Mouse (Mus musculus) stomach, embryonic 15.5 days (tissue): Measurements from ENCODE around the gene Prokr2. TPM values are rescaled to one million over a fixed set of nuclear protein-coding genes. Genes with fewer than 3 reads are reported as not detected.
"Not testable (repeated sequence)": the region's sequence is repeated elsewhere in the genome, so short reads cannot be mapped to it uniquely, and the experiment has no call there.

Source experiments
- ATAC-seq: fragments of 200-750 bp; cut with Nextera tagmentation; 2 replicates; pipeline ENCODE4 v1.8.0; 2017; ENCODE audit warnings: low read depth, moderate number of reproducible peaks, moderate TSS enrichment; ENCODE audit not compliant: insufficient read depth, low FRiP score
- H3K27ac ChIP-seq: fragments of 300-500 bp; sonication (generic); 2 replicates; pipeline ENCODE4 v1.5.1; 2015; ENCODE audit warnings: mild to moderate bottlenecking, inconsistent platforms
- H3K27me3 ChIP-seq: fragments of 300-500 bp; sonication (generic); replicated peaks from 2 replicates; pipeline ENCODE4 v1.6.1; 2015; ENCODE audit warnings: inconsistent platforms
- H3K36me3 ChIP-seq: fragments of 300-500 bp; sonication (generic); 2 replicates; pipeline ENCODE4 v1.6.1; 2015; ENCODE audit warnings: inconsistent platforms
- H3K4me1 ChIP-seq: fragments of 300-500 bp; sonication (generic); 2 replicates; pipeline ENCODE4 v1.6.1; 2015; ENCODE audit warnings: inconsistent platforms
- H3K4me2 ChIP-seq: fragments of 300-500 bp; sonication (generic); 2 replicates; pipeline ENCODE4 v1.6.1; 2015; ENCODE audit warnings: mild to moderate bottlenecking, inconsistent platforms
- H3K4me3 ChIP-seq: fragments of 300-500 bp; sonication (generic); replicated peaks from 2 replicates; pipeline ENCODE4 v1.5.1; 2015; ENCODE audit warnings: inconsistent platforms
- H3K9ac ChIP-seq: fragments of 300-500 bp; sonication (generic); 2 replicates; pipeline ENCODE4 v1.6.1; 2015; ENCODE audit warnings: inconsistent platforms
- H3K9me3 ChIP-seq: fragments of 300-500 bp; sonication (generic); 2 replicates; pipeline ENCODE4 v1.6.1; 2016; ENCODE audit warnings: inconsistent platforms
- WGBS: fragments of 180-500 bp; shearing (Covaris S2); methylation state at CpG from one replicate; pipeline ENCODE4 v1.1.7; 2015; 5-methylcytosine and 5-hydroxymethylcytosine counted together
- polyA plus RNA-seq: library from polyadenylated mRNA; unstranded; fragments of >200 nt; fragmentation: Nextera tagmentation; extraction: Ambion mirVana; gene quantifications from 2 replicates; pipeline ENCODE4 v1.2.1, GENCODE M21; 2015

Gene Prokr2
- polyA plus RNA-seq, 1 experiment from 2014 or later, result 0.57 TPM

DNA sequence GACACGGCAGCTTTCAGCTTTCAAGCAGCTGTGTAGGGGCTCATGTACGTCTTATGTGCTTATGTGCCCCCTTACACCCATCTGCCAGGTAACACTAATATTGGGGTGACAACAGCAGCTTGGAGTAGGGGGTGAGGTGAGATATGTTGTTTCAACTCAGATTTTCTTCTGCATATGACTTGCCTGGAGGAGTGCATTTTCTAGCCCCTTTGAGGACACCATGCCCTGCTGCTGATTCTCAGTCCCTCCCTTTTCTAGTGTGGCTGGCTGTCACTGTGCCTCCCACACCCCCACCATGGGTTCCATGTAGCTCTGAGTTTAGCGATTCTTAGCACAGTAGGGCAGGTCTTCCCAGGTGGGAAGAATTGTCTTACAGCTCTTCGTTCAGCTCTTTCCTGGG, 83.8 kb downstream of the Prokr2 start:
- Histone ChIP-seq H3K9me3 (no peaks in the 10 kb centered on the region), H3K4me2 (no peak overlapping the region), H3K36me3 (peaks cover 40% of the 10 kb centered on the region), H3K4me1 (no peaks in the 10 kb centered on the region), H3K27me3 (no peaks in the 10 kb centered on the region), H3K9ac (no peak overlapping the region), H3K27ac (no peak overlapping the region), H3K4me3 (no peak overlapping the region)
- WGBS, result 91% methylated on average over 4 of the region's 4 CpGs
- no peak for ATAC-seq

DNA sequence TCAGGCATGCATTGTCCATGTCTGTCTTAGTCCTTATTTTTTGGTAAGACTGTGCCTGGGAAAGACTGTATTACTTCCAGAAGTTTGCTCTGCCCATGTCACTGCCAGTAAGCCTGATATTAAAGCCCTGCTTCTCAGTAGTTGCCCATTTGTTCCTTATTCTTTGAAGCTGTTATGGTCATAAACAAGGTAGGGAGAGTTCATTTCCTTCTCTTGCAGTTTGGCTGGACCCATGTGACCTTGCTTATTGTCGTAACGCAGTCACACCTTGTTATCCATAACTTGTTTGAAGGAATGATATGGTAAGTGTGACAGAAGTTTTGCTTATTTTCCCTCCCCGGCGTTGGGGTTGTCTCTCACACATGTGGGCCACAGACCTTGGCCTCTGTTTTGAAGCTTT, 87.0 kb downstream of the Prokr2 start:
- 91% methylated on average over 4 of the region's 4 CpGs for WGBS
- no peak for ATAC-seq
- peaks cover 45% of the 10 kb centered on the region for H3K36me3 ChIP-seq

DNA sequence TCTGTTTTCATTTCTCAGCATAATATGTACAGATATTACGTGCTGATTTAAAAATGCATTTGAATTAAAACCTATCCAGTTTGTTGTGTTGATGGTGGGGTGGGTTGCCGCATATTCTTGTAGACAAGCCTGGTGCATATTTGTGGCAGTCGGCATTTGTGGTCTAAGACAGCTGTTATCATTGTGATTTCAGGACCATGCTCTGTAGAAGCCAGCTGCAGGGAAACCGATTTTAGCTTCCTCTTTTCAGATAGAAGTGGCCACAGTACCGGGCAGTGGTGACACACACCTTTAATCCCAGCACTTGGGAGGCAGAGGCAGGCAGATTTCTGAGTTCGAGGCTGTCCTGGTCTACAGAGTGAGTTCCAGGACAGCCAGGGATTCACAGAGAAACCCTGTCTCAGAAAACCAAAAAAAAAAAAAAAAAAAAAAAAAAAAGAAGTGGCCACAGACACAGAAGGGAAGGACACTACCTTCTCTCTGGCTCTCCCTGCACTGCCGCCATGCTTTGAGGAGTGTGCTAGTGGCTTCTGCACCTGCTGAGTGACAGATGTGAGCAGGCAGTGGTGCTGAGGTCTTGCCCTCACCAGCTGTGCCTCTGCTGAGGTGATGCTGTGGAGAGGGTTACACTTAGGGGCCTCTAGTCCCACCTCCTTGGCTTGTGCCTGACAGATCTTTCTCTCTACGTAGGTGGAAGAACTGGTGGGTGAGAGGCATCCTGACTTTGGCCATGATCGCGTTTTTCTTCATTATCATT, 91.4 kb downstream of the Prokr2 start:
- WGBS, result 90% methylated on average over 10 of the region's 10 CpGs
- no peak overlapping the region for H3K4me2 ChIP-seq
- H3K4me1 ChIP-seq, result no peaks in the 10 kb centered on the region
- no peak overlapping the region for H3K9ac ChIP-seq
- H3K4me3 ChIP-seq, result no peak overlapping the region
- H3K27ac ChIP-seq, result no peak overlapping the region
- H3K27me3 ChIP-seq, result no peaks in the 10 kb centered on the region
- no peaks in the 10 kb centered on the region for H3K9me3 ChIP-seq
- no peak for ATAC-seq
- peaks cover 23% of the 10 kb centered on the region for H3K36me3 ChIP-seq

More for the DNA sequence above, 87.0 kb downstream of the Prokr2 start:
- Histone ChIP-seq H3K4me2 (no peak overlapping the region), H3K4me3 (no peak overlapping the region), H3K27me3 (no peaks in the 10 kb centered on the region), H3K9ac (no peak overlapping the region), H3K9me3 (no peaks in the 10 kb centered on the region), H3K4me1 (no peaks in the 10 kb centered on the region), H3K27ac (no peak overlapping the region)

DNA sequence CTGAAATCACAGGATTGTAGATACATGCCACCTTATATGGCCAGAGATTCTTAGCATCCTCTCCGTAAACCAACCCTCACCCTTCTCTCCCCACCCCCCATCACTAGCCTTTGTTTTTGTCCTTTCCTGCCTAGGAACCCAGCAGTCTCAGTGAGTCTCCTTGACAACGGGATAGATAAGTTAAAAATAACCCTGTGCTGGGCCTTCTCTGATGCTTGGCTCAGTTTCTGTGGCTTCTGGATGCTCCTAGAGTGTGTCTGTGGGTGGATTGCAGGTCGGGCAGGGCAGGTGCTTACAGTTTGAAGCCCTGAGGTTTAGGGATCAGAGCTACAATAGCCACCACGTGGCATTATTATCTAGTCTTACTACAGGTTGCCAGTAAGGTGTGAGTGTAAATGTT, 93.2 kb downstream of the Prokr2 start:
- Histone ChIP-seq H3K27me3 (no peaks in the 10 kb centered on the region), H3K4me1 (no peaks in the 10 kb centered on the region), H3K4me3 (no peak overlapping the region), H3K4me2 (no peak overlapping the region), H3K27ac (no peak overlapping the region), H3K36me3 (0 out of 2 replicates have a peak, but pooled peaks cover 14% of the 10 kb centered on the region), H3K9me3 (no peaks in the 10 kb centered on the region), H3K9ac (no peak overlapping the region)
- ATAC-seq, result no peak
- WGBS, result 46% methylated on average over 4 of the region's 4 CpGs

DNA sequence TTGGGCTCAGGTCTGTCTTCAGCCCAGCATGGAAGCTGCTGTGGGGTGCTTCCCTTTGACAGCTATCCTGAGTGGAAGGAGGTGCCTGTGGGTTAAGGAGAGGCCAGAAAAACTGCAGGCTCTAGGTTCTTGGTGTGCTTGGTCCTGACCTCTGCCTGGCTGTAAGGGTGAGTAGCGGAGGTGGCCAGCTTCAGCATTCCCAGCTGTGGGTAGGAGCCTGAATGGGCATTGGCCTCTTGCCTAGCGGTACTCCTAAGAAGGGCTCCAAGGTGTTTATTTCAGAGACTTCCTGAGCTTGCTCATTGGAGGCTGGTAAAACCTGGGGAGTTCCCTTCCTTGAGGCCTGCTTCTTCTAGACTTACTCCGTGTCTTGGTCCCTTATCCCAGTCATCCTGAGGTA, 94.0 kb downstream of the Prokr2 start:
- H3K9ac ChIP-seq, result no peak overlapping the region

DNA sequence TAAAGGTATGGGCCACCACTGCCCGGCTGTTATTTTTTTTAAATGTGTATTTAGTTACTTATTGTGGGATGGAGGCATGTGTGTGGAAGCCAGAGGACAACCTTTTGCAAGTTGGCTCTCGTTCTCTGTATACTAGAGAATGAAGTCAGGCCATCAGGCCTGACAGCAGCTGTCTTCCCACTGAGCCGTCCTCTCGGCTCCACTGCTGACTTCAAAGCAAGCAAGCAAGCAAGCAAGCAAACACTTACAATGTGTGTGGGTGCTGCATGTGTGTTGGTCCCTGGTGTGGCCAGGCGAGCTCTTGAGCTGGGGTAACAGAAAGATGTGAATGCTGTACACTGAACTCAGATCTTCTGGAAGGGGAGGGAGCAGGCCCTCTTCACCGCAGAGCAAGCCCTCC, 94.4 kb downstream of the Prokr2 start:
- no peak overlapping the region for H3K4me3 ChIP-seq
- no peak overlapping the region for H3K9ac ChIP-seq
- H3K36me3 ChIP-seq, result 0 out of 2 replicates have a peak, but pooled peaks cover 9% of the 10 kb centered on the region
- H3K4me1 ChIP-seq, result no peaks in the 10 kb centered on the region
- no peak overlapping the region for H3K4me2 ChIP-seq
- no peaks in the 10 kb centered on the region for H3K9me3 ChIP-seq
- ATAC-seq, result no peak
- H3K27ac ChIP-seq, result no peak overlapping the region
- H3K27me3 ChIP-seq, result no peaks in the 10 kb centered on the region
- WGBS, result 74% methylated on average over 6 of the region's 6 CpGs

More for the DNA sequence above, 94.0 kb downstream of the Prokr2 start:
- Histone ChIP-seq H3K4me3 (no peak overlapping the region), H3K4me2 (no peak overlapping the region), H3K9me3 (no peaks in the 10 kb centered on the region), H3K4me1 (no peaks in the 10 kb centered on the region), H3K27ac (no peak overlapping the region), H3K36me3 (0 out of 2 replicates have a peak, but pooled peaks cover 11% of the 10 kb centered on the region), H3K27me3 (no peaks in the 10 kb centered on the region)
- no peak for ATAC-seq
- 77% methylated on average over 3 of the region's 3 CpGs for WGBS

DNA sequence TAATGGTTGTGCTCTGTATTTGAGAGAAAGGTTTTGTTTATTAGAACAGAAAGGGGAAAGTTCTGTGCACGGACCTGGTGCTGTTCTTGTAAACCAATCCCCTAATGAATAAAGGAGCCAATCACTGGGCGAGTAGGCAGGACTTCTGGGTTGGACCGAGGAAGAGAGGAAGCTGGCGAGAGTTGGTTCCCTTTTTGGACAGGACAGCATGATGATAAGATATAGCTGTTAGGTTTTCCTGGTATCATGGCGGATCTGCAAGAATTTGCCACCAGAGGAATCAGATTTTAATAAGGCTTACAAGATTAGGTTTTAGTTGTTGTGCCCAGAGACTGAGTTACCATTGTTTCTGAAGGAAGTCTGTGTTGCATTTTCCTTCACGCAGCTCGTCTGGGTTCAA, 96.0 kb downstream of the Prokr2 start:
- not testable (repeated sequence) for H3K9ac ChIP-seq, H3K4me2 ChIP-seq, H3K4me1 ChIP-seq, H3K27me3 ChIP-seq, ATAC-seq, H3K27ac ChIP-seq, H3K36me3 ChIP-seq, H3K4me3 ChIP-seq, H3K9me3 ChIP-seq
- 68% methylated on average over 5 of the region's 7 CpGs for WGBS

Other genes with a start within 250 kb of the Prokr2 start
- 10.0 and 11.3 TPM in 2 replicates for gene Slc23a2, start 240.3 kb downstream of the Prokr2 start, polyA plus RNA-seq
- gene Tmem230, start 137.6 kb downstream of the Prokr2 start, polyA plus RNA-seq, result 40.6 and 41.9 TPM in 2 replicates
- 244 and 254 TPM in 2 replicates for gene Pcna, start 132.1 kb downstream of the Prokr2 start, polyA plus RNA-seq
- 17.0 and 28.7 TPM in 2 replicates for gene Cds2, start 122.3 kb downstream of the Prokr2 start, polyA plus RNA-seq
- gene Gpcpd1, start 202.3 kb upstream of the Prokr2 start, polyA plus RNA-seq, result 32.7 and 35.8 TPM in 2 replicates